Mouse (Mus musculus) ES-Bruce4 (cell line): ENCODE results near the gene Carmil2. TPM values are rescaled to one million over a fixed set of nuclear protein-coding genes. Genes with fewer than 3 reads are reported as not detected.

ENCODE experiments used
- H3K27ac ChIP-seq: 2 replicates; pipeline ENCODE4 v1.5.1; 2012; ENCODE audit warnings: low read length, inconsistent platforms; ENCODE audit not compliant: insufficient read depth
- H3K27me3 ChIP-seq: 2 replicates; pipeline ENCODE4 v1.6.1; 2012; ENCODE audit warnings: mild to moderate bottlenecking, low read length, inconsistent platforms; ENCODE audit not compliant: control insufficient read depth, poor library complexity, insufficient read depth, severe bottlenecking
- H3K36me3 ChIP-seq: 2 replicates; pipeline ENCODE4 v1.6.1; 2012; ENCODE audit warnings: inconsistent platforms, mild to moderate bottlenecking, low read length, moderate library complexity; ENCODE audit not compliant: control insufficient read depth, poor library complexity, insufficient read depth, severe bottlenecking
- H3K4me1 ChIP-seq: one replicate; pipeline ENCODE4 v1.8.1; 2011; ENCODE audit warnings: low read length; ENCODE audit not compliant: control insufficient read depth, insufficient read depth
- H3K4me3 ChIP-seq: 2 replicates; pipeline ENCODE4 v1.5.1; 2011; ENCODE audit warnings: low read depth, mild to moderate bottlenecking, low read length
- H3K9ac ChIP-seq: 2 replicates; pipeline ENCODE4 v1.6.1; 2012; ENCODE audit warnings: low read depth, mild to moderate bottlenecking, inconsistent platforms; ENCODE audit not compliant: poor library complexity, severe bottlenecking
- H3K9me3 ChIP-seq: replicated peaks from 2 replicates; pipeline ENCODE4 v1.6.1; 2012; ENCODE audit warnings: mild to moderate bottlenecking, low read length, inconsistent platforms; ENCODE audit not compliant: control insufficient read depth, poor library complexity, insufficient read depth, severe bottlenecking
- CTCF ChIP-seq: IDR thresholded peaks from one replicate; pipeline ENCODE4 v1.8.1; 2011; ENCODE audit warnings: low read depth, low read length
- EP300 ChIP-seq: IDR thresholded peaks from 2 replicates; pipeline ENCODE4 v1.6.1; 2011; ENCODE audit warnings: low read depth, low read length; ENCODE audit not compliant: insufficient read depth
- POLR2A ChIP-seq: IDR thresholded peaks from one replicate; pipeline ENCODE4 v1.8.1; 2011; ENCODE audit warnings: low read length; ENCODE audit not compliant: insufficient read depth
- polyA plus RNA-seq: library from polyadenylated mRNA; stranded (reverse); fragments of >200 nt; gene quantifications from 2 replicates; pipeline ENCODE4 v1.2.4, GENCODE M21; 2011; ENCODE audit warnings: low read depth; ENCODE audit not compliant: missing spikeins, insufficient read depth, insufficient read length

The Carmil2 gene
- polyA plus RNA-seq, 1 experiment: 4.7 TPM

GRCm38 (mm10) chr8:105692449-105693182 lies 6.5 kb downstream of the Carmil2 start:
- no peaks in the 10 kb centered on the region for H3K4me1 ChIP-seq

GRCm38 (mm10) chr8:105693648-105694047 lies 7.6 kb downstream of the Carmil2 start:
- H3K4me1 ChIP-seq: no peaks in the 10 kb centered on the region
- H3K36me3 ChIP-seq: 0 out of 2 replicates have a peak, but pooled peaks cover 4% of the 10 kb centered on the region
- H3K27me3 ChIP-seq: no peaks in the 10 kb centered on the region
- peak overlapping the region; percentile 26 for H3K9ac ChIP-seq
- no peaks in the 10 kb centered on the region for H3K9me3 ChIP-seq
- H3K4me3 ChIP-seq: peak overlapping the region; percentile 43
- no peak overlapping the region for H3K27ac ChIP-seq
- 0 out of 2 replicates have a peak, but pooled peaks have one; percentile 46 for TF ChIP-seq EP300
- TF ChIP-seq CTCF: no peak

More at GRCm38 (mm10) chr8:105692449-105693182, 6.5 kb downstream of the Carmil2 start:
- no peak overlapping the region for H3K4me3 ChIP-seq
- no peaks in the 10 kb centered on the region for H3K36me3 ChIP-seq
- no peaks in the 10 kb centered on the region for H3K9me3 ChIP-seq
- no peak overlapping the region for H3K9ac ChIP-seq
- H3K27me3 ChIP-seq: no peaks in the 10 kb centered on the region
- TF ChIP-seq CTCF (no peak), POLR2A (no peak), EP300 (no peak)
- no peak overlapping the region for H3K27ac ChIP-seq

- no peak overlapping the region for H3K27ac ChIP-seq
- no peaks in the 10 kb centered on the region for H3K4me1 ChIP-seq
- H3K36me3 ChIP-seq: 0 out of 2 replicates have a peak, but pooled peaks cover 5% of the 10 kb centered on the region
- H3K9me3 ChIP-seq: no peaks in the 10 kb centered on the region
- H3K27me3 ChIP-seq: no peaks in the 10 kb centered on the region
- peak overlapping the region; percentile 26 for H3K9ac ChIP-seq
- TF ChIP-seq POLR2A (no peak), EP300 (no peak), CTCF (no peak)
- H3K4me3 ChIP-seq: peak overlapping the region; percentile 43
Observed at GRCm38 (mm10) chr8:105694051-105694799, 8.2 kb downstream of the Carmil2 start.

- no peaks in the 10 kb centered on the region for H3K4me1 ChIP-seq
- no peak overlapping the region for H3K4me3 ChIP-seq
- no peaks in the 10 kb centered on the region for H3K27me3 ChIP-seq
- H3K9ac ChIP-seq: peak overlapping the region; percentile 17; the same call in 1 of the 2 replicates
- no peaks in the 10 kb centered on the region for H3K9me3 ChIP-seq
- H3K27ac ChIP-seq: no peak overlapping the region
- TF ChIP-seq POLR2A: no peak
- TF ChIP-seq CTCF: no peak
- no peak for TF ChIP-seq EP300
- H3K36me3 ChIP-seq: 0 out of 2 replicates have a peak, but pooled peaks cover 5% of the 10 kb centered on the region
Observed at GRCm38 (mm10) chr8:105695080-105695780, 9.2 kb downstream of the Carmil2 start.

- H3K27me3 ChIP-seq: no peaks in the 10 kb centered on the region
- H3K27ac ChIP-seq: no peak overlapping the region
- TF ChIP-seq POLR2A (no peak), CTCF (no peak), EP300 (no peak)
- H3K9ac ChIP-seq: no peak overlapping the region
- 0 out of 2 replicates have a peak, but pooled peaks cover 5% of the 10 kb centered on the region for H3K36me3 ChIP-seq
- H3K9me3 ChIP-seq: no peaks in the 10 kb centered on the region
- no peak overlapping the region for H3K4me3 ChIP-seq
- H3K4me1 ChIP-seq: no peaks in the 10 kb centered on the region
Observed at GRCm38 (mm10) chr8:105697196-105697780, 11.2 kb downstream of the Carmil2 start.
